Mouse (Mus musculus) forebrain, embryonic 10.5 days (tissue): ENCODE data around the gene Rps6ka1. TPM values are rescaled to one million over a fixed set of nuclear protein-coding genes. Genes with fewer than 3 reads are reported as not detected.

Experiments used
- DNase-seq: peaks from one replicate; pipeline ENCODE4 v3.0.0-alpha.2; 2017; ENCODE audit warnings: low spot score; ENCODE audit errors: extremely low spot score
- H3K27ac ChIP-seq: fragments of 300-500 bp; sonication (generic); 2 replicates; pipeline ENCODE4 v1.5.1; 2016; ENCODE audit warnings: mild to moderate bottlenecking
- H3K27me3 ChIP-seq: fragments of 300-500 bp; sonication (generic); 2 replicates; pipeline ENCODE4 v1.6.1; 2016; ENCODE audit warnings: mild to moderate bottlenecking; ENCODE audit not compliant: poor library complexity, severe bottlenecking
- H3K36me3 ChIP-seq: fragments of 300-500 bp; sonication (generic); replicated peaks from 2 replicates; pipeline ENCODE4 v1.6.1; 2016; ENCODE audit warnings: mild to moderate bottlenecking, moderate library complexity
- H3K4me1 ChIP-seq: fragments of 300-500 bp; sonication (generic); 2 replicates; pipeline ENCODE4 v1.6.1; 2016
- H3K4me3 ChIP-seq: fragments of 300-500 bp; sonication (generic); 2 replicates; pipeline ENCODE4 v1.5.1; 2016; ENCODE audit warnings: mild to moderate bottlenecking, moderate library complexity
- H3K9me3 ChIP-seq: fragments of 300-500 bp; sonication (generic); 2 replicates; pipeline ENCODE4 v1.6.1; 2016; ENCODE audit warnings: mild to moderate bottlenecking, moderate library complexity
- WGBS: fragments of 180-500 bp; shearing (Covaris S2); methylation state at CpG from one replicate; pipeline ENCODE4 v1.1.7; 2016; 5-methylcytosine and 5-hydroxymethylcytosine counted together
- polyA plus RNA-seq: library from polyadenylated mRNA; unstranded; fragments of >200 nt; fragmentation: Nextera tagmentation; extraction: Ambion mirVana; gene quantifications from 2 replicates; pipeline ENCODE4 v1.2.1, GENCODE M21; 2016

Gene Rps6ka1
- polyA plus RNA-seq, 1 experiment from 2014 or later: 42.7 TPM

GRCm38 (mm10) chr4:133885331-133885730 lies 2.3 kb downstream of the Rps6ka1 start:
- peaks cover 14% of the 10 kb centered on the region for H3K27me3 ChIP-seq
- no peaks in the 10 kb centered on the region for H3K9me3 ChIP-seq
- peak overlapping the region; percentile 79; the same call in 1 of the 2 replicates for H3K4me3 ChIP-seq
- no peak for DNase-seq
- 0 out of 2 replicates have a peak overlapping the region, but pooled peaks have one; percentile 21 for H3K27ac ChIP-seq
- peaks cover 4% of the 10 kb centered on the region for H3K36me3 ChIP-seq
- 84% methylated on average over 4 of the region's 4 CpGs for WGBS
- H3K4me1 ChIP-seq: peaks cover 34% of the 10 kb centered on the region

GRCm38 (mm10) chr4:133884888-133885287 lies 2.7 kb downstream of the Rps6ka1 start:
- Histone ChIP-seq H3K36me3 (peaks cover 7% of the 10 kb centered on the region), H3K27ac (no peak overlapping the region), H3K27me3 (peaks cover 14% of the 10 kb centered on the region), H3K9me3 (no peaks in the 10 kb centered on the region), H3K4me3 (no peak overlapping the region), H3K4me1 (peaks cover 34% of the 10 kb centered on the region)
- no peak for DNase-seq
- 89% methylated on average over 3 of the region's 3 CpGs for WGBS

- WGBS: 88% methylated on average over 8 of the region's 8 CpGs
- DNase-seq: no peak
- no peak overlapping the region for H3K4me3 ChIP-seq
- no peaks in the 10 kb centered on the region for H3K9me3 ChIP-seq
- H3K27me3 ChIP-seq: peaks cover 14% of the 10 kb centered on the region
- no peak overlapping the region for H3K27ac ChIP-seq
- H3K36me3 ChIP-seq: peaks cover 13% of the 10 kb centered on the region
- peaks cover 35% of the 10 kb centered on the region for H3K4me1 ChIP-seq
These were observed 3.4 kb downstream of the Rps6ka1 start for GRCm38 (mm10) chr4:133884127-133884753.

- no peak for DNase-seq
- Histone ChIP-seq H3K36me3 (peaks cover 32% of the 10 kb centered on the region), H3K27me3 (peaks cover 11% of the 10 kb centered on the region), H3K27ac (no peak overlapping the region), H3K9me3 (no peaks in the 10 kb centered on the region), H3K4me1 (peaks cover 25% of the 10 kb centered on the region), H3K4me3 (no peak overlapping the region)
- 87% methylated on average over 3 of the region's 3 CpGs for WGBS
These were observed 5.7 kb downstream of the Rps6ka1 start for GRCm38 (mm10) chr4:133881851-133882250.

- Histone ChIP-seq H3K4me1 (peaks cover 21% of the 10 kb centered on the region), H3K27me3 (peaks cover 6% of the 10 kb centered on the region), H3K4me3 (no peak overlapping the region), H3K9me3 (no peaks in the 10 kb centered on the region), H3K27ac (no peak overlapping the region), H3K36me3 (peaks cover 33% of the 10 kb centered on the region)
- DNase-seq: no peak
- 89% methylated on average over 4 of the region's 4 CpGs for WGBS
These were observed 6.2 kb downstream of the Rps6ka1 start for GRCm38 (mm10) chr4:133881399-133881798.

- no peak overlapping the region for H3K27ac ChIP-seq
- H3K4me1 ChIP-seq: peaks cover 16% of the 10 kb centered on the region
- H3K9me3 ChIP-seq: no peaks in the 10 kb centered on the region
- peaks cover 38% of the 10 kb centered on the region for H3K36me3 ChIP-seq
- no peaks in the 10 kb centered on the region for H3K27me3 ChIP-seq
- WGBS: 78% methylated on average over 12 of the region's 12 CpGs
- DNase-seq: no peak
- no peak overlapping the region for H3K4me3 ChIP-seq
These were observed 8.3 kb downstream of the Rps6ka1 start for GRCm38 (mm10) chr4:133879145-133879902.

- Histone ChIP-seq H3K27ac (no peak overlapping the region), H3K36me3 (peaks cover 41% of the 10 kb centered on the region), H3K9me3 (no peaks in the 10 kb centered on the region), H3K27me3 (no peaks in the 10 kb centered on the region), H3K4me1 (peaks cover 16% of the 10 kb centered on the region), H3K4me3 (no peak overlapping the region)
- WGBS: 88% methylated on average over 14 of the region's 14 CpGs
- no peak for DNase-seq
These were observed 9.5 kb downstream of the Rps6ka1 start for GRCm38 (mm10) chr4:133877850-133878755.

GRCm38 (mm10) chr4:133874865-133875517 lies 12.6 kb downstream of the Rps6ka1 start:
- Histone ChIP-seq H3K27me3 (no peaks in the 10 kb centered on the region), H3K9me3 (no peaks in the 10 kb centered on the region), H3K4me1 (peaks cover 22% of the 10 kb centered on the region), H3K36me3 (peaks cover 54% of the 10 kb centered on the region), H3K27ac (no peak overlapping the region), H3K4me3 (no peak overlapping the region)
- WGBS: 86% methylated on average over 13 of the region's 13 CpGs
- DNase-seq: no peak

GRCm38 (mm10) chr4:133873926-133874864 lies 13.4 kb downstream of the Rps6ka1 start:
- DNase-seq: no peak
- Histone ChIP-seq H3K27me3 (no peaks in the 10 kb centered on the region), H3K4me3 (no peak overlapping the region), H3K27ac (peak overlapping the region; percentile 26; the same call in 1 of the 2 replicates), H3K4me1 (peaks cover 20% of the 10 kb centered on the region), H3K36me3 (peaks cover 53% of the 10 kb centered on the region), H3K9me3 (no peaks in the 10 kb centered on the region)
- 88% methylated on average over 17 of the region's 17 CpGs for WGBS

GRCm38 (mm10) chr4:133873431-133873851 lies 14.2 kb downstream of the Rps6ka1 start:
- H3K27me3 ChIP-seq: no peaks in the 10 kb centered on the region
- no peak overlapping the region for H3K27ac ChIP-seq
- H3K4me3 ChIP-seq: no peak overlapping the region
- DNase-seq: no peak
- H3K4me1 ChIP-seq: peaks cover 16% of the 10 kb centered on the region
- H3K36me3 ChIP-seq: peaks cover 52% of the 10 kb centered on the region
- no peaks in the 10 kb centered on the region for H3K9me3 ChIP-seq
- 92% methylated on average over 4 of the region's 4 CpGs for WGBS

- WGBS: 72% methylated on average over 15 of the region's 15 CpGs
- Histone ChIP-seq H3K27ac (peak overlapping the region; percentile 40; the same call in 1 of the 2 replicates), H3K4me1 (peaks cover 16% of the 10 kb centered on the region), H3K9me3 (no peaks in the 10 kb centered on the region), H3K36me3 (peaks cover 51% of the 10 kb centered on the region), H3K4me3 (no peak overlapping the region), H3K27me3 (no peaks in the 10 kb centered on the region)
- no peak for DNase-seq
These were observed 14.7 kb downstream of the Rps6ka1 start for GRCm38 (mm10) chr4:133872812-133873300.
